Mouse (Mus musculus) layer of hippocampus, adult 2 months (tissue): ENCODE measurements around the gene Pef1. TPM values are rescaled to one million over a fixed set of nuclear protein-coding genes. Genes with fewer than 3 reads are reported as not detected.

Experiments
- DNase-seq, 2 experiments: peaks; one replicate each; pipeline ENCODE4 v3.0.0; 2022; ENCODE audit warnings: low spot score in 2 of 2
- H3K27ac ChIP-seq: fragments of 200-600 bp; 2 replicates; pipeline ENCODE4 v1.8.1; 2022
- H3K4me3 ChIP-seq: fragments of 200-600 bp; 2 replicates; pipeline ENCODE4 v1.8.1; 2022; ENCODE audit warnings: mild to moderate bottlenecking
- CTCF ChIP-seq: fragments of 200-600 bp; conservative IDR thresholded peaks from 2 replicates; pipeline ENCODE4 v1.8.1; 2022; ENCODE audit warnings: antibody characterized with exemption, mild to moderate bottlenecking, moderate library complexity
- total RNA-seq, 2 experiments: library from RNA; stranded (reverse); gene quantifications; 2 replicates each; pipeline ENCODE4 v1.2.3; 2021

The Pef1 gene
- total RNA-seq, 2 experiments from 2014 or later = 64.7 to 72.0 TPM

GRCm38 (mm10) chr4:130174335-130175031, 72.1 kb downstream of the Pef1 start:
- TF ChIP-seq CTCF = no peak
- no peak for DNase-seq
- H3K4me3 ChIP-seq = peak overlapping the region; percentile 23
- H3K27ac ChIP-seq = peak overlapping the region; percentile 62

DNA sequence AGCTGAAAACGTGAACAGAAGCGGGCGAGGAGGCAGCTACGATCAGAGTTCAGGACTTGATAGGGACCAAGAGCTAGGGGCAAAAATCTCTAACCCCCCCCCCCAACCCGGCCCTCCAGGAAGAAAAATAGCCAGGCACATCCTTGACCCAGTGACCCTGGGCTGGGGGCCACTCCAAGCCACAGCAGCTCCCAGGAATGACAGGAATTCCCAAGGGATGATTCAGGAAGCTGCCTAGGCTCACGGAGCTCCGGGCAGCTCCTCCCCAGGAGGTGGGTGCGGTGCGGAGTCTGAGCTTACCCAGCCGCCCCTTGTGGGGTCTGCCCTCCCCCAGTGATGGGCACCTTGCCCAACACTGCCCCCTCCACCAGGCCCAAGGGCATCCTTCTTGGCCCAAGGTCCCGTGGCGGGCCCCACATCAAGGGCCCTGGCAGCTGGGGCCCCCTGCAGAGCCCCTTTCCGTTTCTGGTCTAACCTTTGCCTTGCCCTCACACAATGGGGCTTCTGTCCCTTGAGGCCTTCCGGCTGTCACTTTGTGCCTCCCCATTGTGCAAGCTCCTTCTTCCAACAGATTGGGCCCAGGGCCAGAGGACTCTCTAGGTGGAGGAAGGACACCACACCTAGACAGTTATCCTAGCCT, 72.8 kb downstream of the Pef1 start, which contains the start of gene Tinagl1:
Tinagl1 (minus strand) TSS at position 51 of the 640 bp plus-strand sequence.
- H3K4me3 ChIP-seq = peak within 1 kb of the TSS; percentile 23
- peak within 1 kb of the TSS; percentile 62 for H3K27ac ChIP-seq
- DNase-seq = no peak
- TF ChIP-seq CTCF = no peak

DNA sequence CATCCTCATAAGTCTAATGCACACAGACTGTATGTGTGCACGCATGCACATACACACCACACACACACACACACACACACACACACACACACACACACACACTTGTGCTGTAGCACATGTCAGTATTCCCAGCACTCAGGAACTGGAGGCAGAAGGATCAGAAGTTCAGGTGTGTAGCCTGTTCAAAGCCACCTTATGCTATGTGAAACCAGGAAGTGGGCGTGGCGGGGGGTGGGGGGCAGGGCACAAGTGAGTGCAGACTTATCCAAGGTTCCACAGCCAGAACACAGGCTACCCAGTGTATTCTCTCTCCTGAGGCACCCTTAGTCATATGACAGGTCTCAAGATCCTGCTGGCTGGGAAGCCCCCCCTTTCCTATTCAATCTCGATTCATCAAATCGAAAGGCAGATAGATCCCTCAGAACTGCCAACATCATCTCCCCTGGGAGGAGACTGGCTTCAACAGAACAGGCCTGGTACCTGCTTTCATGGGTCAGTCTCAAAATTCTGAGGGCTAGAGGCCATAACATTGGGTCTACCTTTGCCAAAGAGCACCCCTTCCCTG, 73.9 kb downstream of the Pef1 start:
- DNase-seq = no peak
- H3K27ac ChIP-seq = no peak overlapping the region
- no peak for TF ChIP-seq CTCF
- no peak overlapping the region for H3K4me3 ChIP-seq

DNA sequence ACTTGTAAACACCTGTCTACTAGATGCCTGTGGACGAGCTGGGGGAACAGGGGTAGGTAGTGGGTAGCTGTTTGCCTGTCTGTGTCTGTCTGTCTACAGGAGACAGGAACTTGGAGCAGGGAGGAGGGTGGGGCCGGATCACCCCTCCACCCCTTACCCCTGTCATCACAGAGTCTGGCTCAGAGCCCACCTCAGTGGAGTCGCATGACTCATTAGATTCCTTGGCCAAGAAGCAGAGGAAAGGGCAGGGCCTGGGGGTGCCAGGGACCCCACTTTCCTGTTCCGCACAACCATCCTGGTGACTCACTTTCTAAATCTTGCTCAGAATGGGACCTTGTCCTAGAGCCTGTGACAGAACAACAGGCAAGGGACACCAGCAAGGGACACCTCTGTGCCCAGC, 74.7 kb downstream of the Pef1 start:
- H3K4me3 ChIP-seq = no peak overlapping the region
- no peak overlapping the region for H3K27ac ChIP-seq
- no peak for DNase-seq
- TF ChIP-seq CTCF = no peak

DNA sequence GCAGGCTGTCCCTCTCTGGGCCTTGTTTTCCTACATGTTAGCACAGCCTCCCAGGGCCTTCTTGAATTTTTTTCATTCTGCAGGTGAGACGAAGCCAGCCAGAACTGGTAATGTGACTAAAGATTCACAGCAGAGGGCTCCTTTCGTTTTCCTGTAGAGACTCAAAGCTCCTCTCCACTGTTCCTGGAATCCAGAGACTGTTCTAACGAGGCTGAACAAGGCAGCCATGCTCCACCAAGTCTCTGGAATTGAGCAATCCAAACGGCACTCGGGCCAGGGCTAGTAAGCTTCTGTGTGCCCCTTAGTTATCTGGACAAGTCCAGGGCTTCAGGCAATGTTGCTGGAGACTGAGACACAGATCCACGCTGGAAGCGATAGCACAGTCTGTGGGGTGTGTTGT, 75.2 kb downstream of the Pef1 start:
- TF ChIP-seq CTCF = no peak
- Histone ChIP-seq H3K4me3 (no peak overlapping the region), H3K27ac (no peak overlapping the region)
- DNase-seq = no peak

Other genes starting within 250 kb of the Pef1 start
- 1 to 10 TPM in 1 of 2 experiments, under 1 TPM in 1; 0.42 to 1.0 TPM for gene Spocd1, start 173.3 kb upstream of the Pef1 start, total RNA-seq
- 100 to 1,000 TPM; 549 to 563 TPM for gene Adgrb2, start 117.7 kb upstream of the Pef1 start, total RNA-seq
- gene Col16a1, start 54.7 kb upstream of the Pef1 start, total RNA-seq = 10 to 100 TPM; 14.5 to 15.2 TPM
- 1 to 10 TPM; 2.7 to 2.8 TPM for gene Hcrtr1, start 36.8 kb downstream of the Pef1 start, total RNA-seq
- 10 to 100 TPM in 1 of 2 experiments, 1 to 10 TPM in 1; 9.1 to 11.7 TPM for gene Tinagl1, start 72.6 kb downstream of the Pef1 start, total RNA-seq
- gene Gm853, start 119.8 kb downstream of the Pef1 start, total RNA-seq = under 1 TPM in 1 of 2 experiments, not detected in 1; 0.15 TPM
- gene Serinc2, start 176.6 kb downstream of the Pef1 start, total RNA-seq = 10 to 100 TPM; 11.1 to 14.1 TPM
- gene Fabp3, start 206.0 kb downstream of the Pef1 start, total RNA-seq = 10 to 100 TPM; 88.5 to 92.2 TPM
- gene Gm10570, start 206.1 kb downstream of the Pef1 start, total RNA-seq = 1 to 10 TPM; 1.3 to 1.6 TPM